ENCODE assay signal across 14 mouse cellular contexts in the genomic region with DNA sequence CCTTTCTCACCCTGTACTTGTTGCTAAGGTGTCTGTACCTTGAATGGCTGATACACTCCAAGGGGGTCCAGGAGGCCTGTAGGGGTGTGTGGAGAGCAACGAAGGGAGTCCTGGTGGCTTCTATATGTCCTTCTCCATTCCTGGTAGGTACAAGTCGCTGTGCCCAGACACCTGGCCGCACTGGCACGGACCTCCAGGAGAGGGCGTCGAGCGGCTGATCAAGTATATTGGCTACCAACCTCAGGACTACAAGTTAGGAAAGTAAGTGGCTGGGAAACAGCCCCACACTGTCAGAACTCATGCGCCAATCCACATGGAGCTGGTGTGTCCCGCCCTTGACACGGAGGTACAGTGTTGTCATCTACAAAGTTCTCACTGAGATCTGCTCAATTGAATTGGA. TPM values are rescaled to one million over a fixed set of nuclear protein-coding genes. Genes with fewer than 3 reads are reported as not detected.
DNase-seq lines count a peak whose midpoint lies in the region; ATAC-seq and TF ChIP-seq lines count a peak whose summit lies in the region.
"Had no signal": no experiment of that assay in that cellular context is flagged by ENCODE, and none has a peak within 500 bp of the region (broad histone marks: within the 10 kb centered on the region; RNA-seq: fewer than 3 reads in every experiment).

No protein-coding gene starts in this region.

- no peak overlapping the region for H3K9ac ChIP-seq in liver, embryonic 14.5 days (replicated peaks)
- H3K9ac ChIP-seq in forebrain, embryonic 11.5 days (ENCODE audit: low read length): no peak overlapping the region
- H3K9ac ChIP-seq: heart, embryonic 15.5 days; hindbrain, embryonic 14.5 days; neural tube, embryonic 13.5 days had no signal

- H3K36me3 ChIP-seq in liver, embryonic 14.5 days (replicated peaks; ENCODE audit: control insufficient read depth, insufficient read depth, low read depth): no peaks in the 10 kb centered on the region
- no peaks in the 10 kb centered on the region for H3K36me3 ChIP-seq in forebrain, embryonic 11.5 days (ENCODE audit: control insufficient read depth, insufficient read depth, low read length)
- H3K36me3 ChIP-seq: heart, embryonic 15.5 days; neural tube, embryonic 13.5 days had no signal

- no peaks in the 10 kb centered on the region for H3K4me1 ChIP-seq in liver, embryonic 14.5 days (replicated peaks; ENCODE audit: control insufficient read depth in 2 of 2, insufficient read depth in 2 of 2, low read length in 1 of 2)
- H3K4me1 ChIP-seq in forebrain, embryonic 11.5 days (replicated peaks; ENCODE audit: control insufficient read depth, insufficient read depth, low read length): 0 out of 2 replicates have a peak, but pooled peaks cover 2% of the 10 kb centered on the region
- H3K4me1 ChIP-seq: heart, embryonic 15.5 days; neural tube, embryonic 13.5 days had no signal

- TF ChIP-seq EP300 in liver, embryonic 14.5 days (IDR thresholded peaks at IDR 0.05; ENCODE audit: low read depth): no peak

- no peak for ATAC-seq in liver, embryonic 14.5 days (ENCODE audit: insufficient read depth)
- peak; percentile 64; the same call in 1 of the 2 replicates for ATAC-seq in megakaryocyte progenitor cell, adult 5-6 weeks (replicated peaks; ENCODE audit: poor library complexity)
- ATAC-seq in forebrain, embryonic 11.5 days (replicated peaks; ENCODE audit: low FRiP score): no peak

- peak; percentile 54 for TF ChIP-seq CTCF in liver, embryonic 14.5 days (IDR thresholded peaks at IDR 0.05; ENCODE audit: low read depth)

- WGBS in liver, embryonic 14.5 days (ENCODE audit: insufficient replicate concordance): 42% methylated on average over 10 of the region's 10 CpGs
- whole genome bisulfite sequencing in forebrain, embryonic 11.5 days: 57% methylated on average over 10 of the region's 10 CpGs

- H3K4me2 ChIP-seq in liver, embryonic 14.5 days (ENCODE audit: low read depth): no peak overlapping the region
- H3K4me2 ChIP-seq in forebrain, embryonic 11.5 days (ENCODE audit: low read depth, low read length, severe bottlenecking): no peak overlapping the region
- H3K4me2 ChIP-seq: heart, embryonic 15.5 days; hindbrain, embryonic 14.5 days; neural tube, embryonic 13.5 days had no signal

- no peak overlapping the region for H3K27ac ChIP-seq in liver, embryonic 14.5 days
- H3K27ac ChIP-seq in forebrain, embryonic 11.5 days (ENCODE audit: low read depth, low read length): no peak overlapping the region
- H3K27ac ChIP-seq: heart, embryonic 15.5 days; hindbrain, embryonic 14.5 days; macrophage; neural tube, embryonic 13.5 days had no signal

- H3K9me3 ChIP-seq in liver, embryonic 14.5 days (ENCODE audit: control insufficient read depth, low read length): no peaks in the 10 kb centered on the region
- no peaks in the 10 kb centered on the region for H3K9me3 ChIP-seq in forebrain, embryonic 11.5 days (ENCODE audit: control insufficient read depth, low read length)
- H3K9me3 ChIP-seq: heart, embryonic 15.5 days; neural tube, embryonic 13.5 days had no signal

- DNase-seq in liver, embryonic 14.5 days (ENCODE audit: low read depth in 3 of 3, low spot score in 3 of 3): no peak
- no peak for DNase-seq in liver
- peak; percentile 35 to 44 for DNase-seq in B cell, adult 2 months
- peak; percentile 68 for DNase-seq in ES-CJ7 (ENCODE audit: low read depth, low spot score)
- no peak for DNase-seq in cerebellum, postnatal 4 days (ENCODE audit: low spot score in 2 of 2)
- no peak for DNase-seq in forebrain, embryonic 11.5 days (ENCODE audit: low spot score)
- DNase-seq: cerebellum, adult 9-10 months; kidney, adult 9 months; spleen, adult 18-20 months had no signal

- H3K27me3 ChIP-seq in liver, embryonic 14.5 days (ENCODE audit: control insufficient read depth, insufficient read depth, low read length): no peaks in the 10 kb centered on the region
- H3K27me3 ChIP-seq in forebrain, embryonic 11.5 days (ENCODE audit: control insufficient read depth, insufficient read depth, low read length): no peaks in the 10 kb centered on the region
- H3K27me3 ChIP-seq: neural tube, embryonic 13.5 days had no signal

- no peak overlapping the region for H3K4me3 ChIP-seq in liver, embryonic 14.5 days (ENCODE audit: insufficient read depth in 1 of 2, low read depth in 2 of 2, low read length in 2 of 2)
- no peak overlapping the region for H3K4me3 ChIP-seq in forebrain, embryonic 11.5 days (ENCODE audit: low read depth, low read length)
- H3K4me3 ChIP-seq: heart, embryonic 15.5 days; neural tube, embryonic 13.5 days had no signal

RNA-seq across cellular contexts. Expression of a gene that starts 28.8 kb away (rescaled TPM):
- 12.3 and 13.0 TPM in 2 replicates for polyA plus RNA-seq in liver, embryonic 14.5 days (2012; rRNA removed)
- 16.6 and 18.8 TPM in 2 replicates for polyA plus RNA-seq in liver, embryonic 14.5 days (2014; fragmentation: Nextera tagmentation; extraction: Ambion mirVana)
- total RNA-seq in megakaryocyte progenitor cell, adult 5-6 weeks (2015): 17.8 and 19.8 TPM in 2 replicates
- 35.8 and 38.6 TPM in 2 replicates for total RNA-seq in megakaryocyte progenitor cell, adult 5-6 weeks (2017)
- 86.4 and 93.3 TPM in 2 replicates for polyA plus RNA-seq in forebrain, embryonic 11.5 days (2014; fragmentation: Nextera tagmentation; extraction: Ambion mirVana)

RNA-seq across cellular contexts. Expression of a gene that starts 28.9 kb away (rescaled TPM):
- 12.9 and 13.9 TPM in 2 replicates for polyA plus RNA-seq in liver, embryonic 14.5 days (2012; rRNA removed)
- polyA plus RNA-seq in liver, embryonic 14.5 days (2014; fragmentation: Nextera tagmentation; extraction: Ambion mirVana): 14.6 and 18.2 TPM in 2 replicates
- 26.5 and 26.6 TPM in 2 replicates for total RNA-seq in megakaryocyte progenitor cell, adult 5-6 weeks (2015)
- total RNA-seq in megakaryocyte progenitor cell, adult 5-6 weeks (2017): 16.7 and 18.5 TPM in 2 replicates
- polyA plus RNA-seq in forebrain, embryonic 11.5 days (2014; fragmentation: Nextera tagmentation; extraction: Ambion mirVana): 52.9 and 59.6 TPM in 2 replicates

Comparison
In these comparisons a context has a peak if more than half of its experiments do, and no peak if none do; other contexts are left out.
1. DNase-seq: peak in B cell, adult 2 months (2 of 2) and ES-CJ7 (single experiment); none in liver, embryonic 14.5 days (0 of 3), liver (single experiment), cerebellum, postnatal 4 days (0 of 2) and forebrain, embryonic 11.5 days (single experiment).